Mouse (Mus musculus): ENCODE data around the gene Zdhhc18. TPM values are rescaled to one million over a fixed set of nuclear protein-coding genes. Genes with fewer than 3 reads are reported as not detected.

The Zdhhc18 gene
- polyA plus RNA-seq, 1 experiment from 2014 or later = 4.3 TPM

Small RNAs within 50 kb of the gene (microRNA-seq; reads per million reads assigned to microRNA genes)
- gene Gm23158 = not detected

Other genes with a start within 250 kb of the Zdhhc18 start
- gene Tent5b, start 170.0 kb downstream of the Zdhhc18 start, polyA plus RNA-seq (2014; fragmentation: Nextera tagmentation; extraction: Ambion mirVana) = 0.18 TPM in 1 of 2 replicates, not detected in the other
- gene Trnp1, start 151.6 kb downstream of the Zdhhc18 start, polyA plus RNA-seq (2014; fragmentation: Nextera tagmentation; extraction: Ambion mirVana) = 9.5 and 11.2 TPM in 2 replicates
- 0.20 and 0.58 TPM in 2 replicates for gene Kdf1, start 131.2 kb downstream of the Zdhhc18 start, polyA plus RNA-seq (2014; fragmentation: Nextera tagmentation; extraction: Ambion mirVana)
- gene Nudc, start 104.2 kb downstream of the Zdhhc18 start, polyA plus RNA-seq (2014; fragmentation: Nextera tagmentation; extraction: Ambion mirVana) = 180 and 192 TPM in 2 replicates
- not detected in 2 replicates for gene Nr0b2, start 96.8 kb downstream of the Zdhhc18 start, polyA plus RNA-seq (2014; fragmentation: Nextera tagmentation; extraction: Ambion mirVana)
- gene Gpatch3, start 75.4 kb downstream of the Zdhhc18 start, polyA plus RNA-seq (2014; fragmentation: Nextera tagmentation; extraction: Ambion mirVana) = 6.4 and 6.7 TPM in 2 replicates
- gene Gpn2, start 65.8 kb downstream of the Zdhhc18 start, polyA plus RNA-seq (2014; fragmentation: Nextera tagmentation; extraction: Ambion mirVana) = 17.0 and 18.8 TPM in 2 replicates
- gene Sfn, start 48.0 kb downstream of the Zdhhc18 start, polyA plus RNA-seq (2014; fragmentation: Nextera tagmentation; extraction: Ambion mirVana) = 1.4 TPM in 2 replicates
- gene Pigv, start 22.5 kb upstream of the Zdhhc18 start, polyA plus RNA-seq (2014; fragmentation: Nextera tagmentation; extraction: Ambion mirVana) = 10.9 and 13.0 TPM in 2 replicates
- 40.6 and 45.6 TPM in 2 replicates for gene Arid1a, start 106.6 kb upstream of the Zdhhc18 start, polyA plus RNA-seq (2014; fragmentation: Nextera tagmentation; extraction: Ambion mirVana)
- 22.4 and 24.1 TPM in 2 replicates for gene Rps6ka1, start 237.6 kb upstream of the Zdhhc18 start, polyA plus RNA-seq (2014; fragmentation: Nextera tagmentation; extraction: Ambion mirVana)